Mouse (Mus musculus) heart, adult 8-10 months (tissue): Measurements from ENCODE around the gene Rab12. TPM values are rescaled to one million over a fixed set of nuclear protein-coding genes. Genes with fewer than 3 reads are reported as not detected.

Source experiments
- DNase-seq: peaks from one replicate; pipeline ENCODE4 v3.0.0; 2022; ENCODE audit warnings: low spot score
- total RNA-seq, 4 experiments: library from RNA; stranded (reverse); gene quantifications; 2 replicates each; pipeline ENCODE4 v1.2.4; 2022

The Rab12 gene
- total RNA-seq, 4 experiments from 2014 or later: 219 to 237 (median 230) TPM

DNA sequence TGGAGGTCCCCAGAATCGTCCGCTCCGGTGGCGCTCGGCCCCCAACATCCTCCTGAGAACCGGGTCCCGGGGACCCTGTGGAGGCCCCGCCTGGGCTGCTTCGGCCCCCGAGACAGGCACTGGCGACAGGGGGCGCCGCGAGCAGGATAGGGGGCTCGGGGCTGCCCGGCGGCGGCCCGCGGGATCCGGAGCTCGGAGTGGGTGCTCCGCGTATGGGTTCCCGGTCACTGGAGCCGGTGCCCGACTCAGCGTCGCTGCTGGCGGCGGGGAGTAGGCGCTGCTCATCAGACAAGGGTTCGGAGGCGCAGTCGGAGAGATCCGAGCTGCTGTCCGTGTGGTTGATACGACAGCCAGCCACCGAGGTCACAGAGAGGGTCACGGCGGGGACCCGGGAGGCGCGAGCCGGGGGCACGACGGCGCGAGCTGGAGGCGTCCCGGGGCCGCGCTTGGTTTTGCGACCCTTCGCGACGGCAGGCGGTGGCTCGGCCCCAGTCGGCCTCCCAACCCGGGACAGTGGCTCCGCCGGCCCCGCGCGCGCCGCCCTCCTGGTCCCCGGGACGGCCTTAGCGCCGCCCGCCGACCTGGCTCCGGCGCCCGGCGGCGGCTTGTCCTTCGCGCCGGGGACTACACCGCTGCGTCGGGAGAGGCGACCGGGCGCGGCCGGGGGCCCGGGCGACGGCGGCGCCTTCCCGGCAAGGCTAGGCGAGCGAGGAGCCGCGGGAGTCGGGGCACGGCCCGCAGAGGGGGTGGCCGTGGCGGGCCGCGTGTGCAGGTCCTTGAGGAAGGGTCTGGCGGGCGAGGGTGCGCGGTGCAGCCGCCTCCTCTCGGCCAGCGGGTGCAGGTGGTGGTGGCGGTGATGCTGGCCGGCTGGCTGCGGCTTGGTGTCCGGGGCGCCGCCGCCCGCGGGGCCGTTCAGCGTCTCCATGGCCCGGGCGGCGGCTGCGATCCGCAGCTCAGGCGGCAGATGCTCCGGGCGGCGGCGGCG is 70.8 kb downstream of the Rab12 start:
- DNase-seq: no peak

DNA sequence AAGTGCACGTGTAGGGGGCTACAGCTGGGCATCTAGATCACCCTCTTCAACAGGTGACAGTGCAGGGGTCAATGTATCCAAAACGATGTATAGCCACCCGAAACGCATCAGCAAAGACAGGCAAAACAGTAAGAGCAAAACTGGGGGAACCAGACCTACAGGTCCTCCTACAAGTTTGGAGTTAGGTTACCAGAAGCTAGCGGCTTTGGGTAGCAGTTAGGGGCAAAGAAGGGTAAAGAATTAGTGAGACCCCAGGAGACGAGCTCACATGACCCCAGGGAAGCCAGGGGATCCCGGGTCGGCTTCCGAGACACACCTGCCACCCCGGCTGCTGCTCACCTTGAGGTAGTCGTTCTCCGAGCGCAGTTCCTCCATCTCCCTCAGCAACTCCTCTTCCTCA is 71.6 kb downstream of the Rab12 start:
- DNase-seq: no peak

DNA sequence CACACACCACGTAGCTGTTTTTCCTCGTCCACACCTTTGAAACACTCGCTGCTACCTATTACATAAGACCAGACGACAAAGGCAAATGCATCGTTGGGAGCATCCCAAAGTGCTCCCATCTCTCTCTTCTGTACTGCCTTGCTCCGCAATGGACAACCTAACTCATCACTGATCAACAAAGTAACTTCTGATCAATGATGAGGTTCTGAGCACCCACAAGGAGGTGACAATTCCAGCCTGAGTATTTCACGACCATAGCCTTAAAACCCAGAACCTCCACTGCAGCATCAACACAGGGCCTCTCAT is 72.6 kb downstream of the Rab12 start:
- no peak for DNase-seq

GRCm38 (mm10) chr17:66446196-66447006 is 73.1 kb downstream of the Rab12 start:
- DNase-seq: no peak

Other genes starting within 250 kb of the Rab12 start
- gene Mtcl1, start 70.0 kb downstream of the Rab12 start, total RNA-seq: 1 to 10 TPM; 4.4 to 6.8 (median 5.3) TPM
- gene Themis3, start 74.9 kb upstream of the Rab12 start, total RNA-seq: not detected